Mouse (Mus musculus): ENCODE data around the gene Gm17571. TPM values are rescaled to one million over a fixed set of nuclear protein-coding genes. Genes with fewer than 3 reads are reported as not detected.

Gm17571 gene
- polyA plus RNA-seq, 1 experiment from 2014 or later = not detected

GRCm38 (mm10) chr9:13430744-13431143 lies 15.8 kb downstream of the Gm17571 start:
- DNase-seq (ENCODE audit: low read depth, low spot score) = no peak
- in situ Hi-C loops (cut with MboI; ENCODE audit: low pct_unique_long_range_greater_than_20kb) = no loop called here
- no peak for TF ChIP-seq CTCF (IDR thresholded peaks at IDR 0.05)
- no peaks in the 10 kb centered on the region for H3K27me3 ChIP-seq
- CTCF ChIA-PET = interaction anchor here (1.4 to 1.6 kb wide), 2 partner anchors 8 to 130 kb away, joined by 3 to 4 read pairs; no protein-coding TSS in a partner anchor
- no peak for ATAC-seq
- POLR2A ChIA-PET = no interaction called here

- CTCF ChIA-PET = interaction anchor here (1.4 to 1.6 kb wide), 2 partner anchors 9 to 129 kb away, joined by 3 to 4 read pairs; no protein-coding TSS in a partner anchor
- POLR2A ChIA-PET = no interaction called here
- TF ChIP-seq CTCF (IDR thresholded peaks at IDR 0.05) = no peak
Observed at GRCm38 (mm10) chr9:13430302-13430701, 16.3 kb downstream of the Gm17571 start.

GRCm38 (mm10) chr9:13429477-13430125 lies 17.0 kb downstream of the Gm17571 start:
- ChIA-PET POLR2A (no interaction called here), CTCF (interaction anchor here (1.4 to 1.6 kb wide), 3 partner anchors 9 to 129 kb away, joined by 3 to 4 read pairs (median 3); no protein-coding TSS in a partner anchor)
- no peaks in the 10 kb centered on the region for H3K27me3 ChIP-seq
- DNase-seq (ENCODE audit: low read depth, low spot score) (no peak), ATAC-seq (no peak)
- in situ Hi-C loops (cut with MboI; ENCODE audit: low pct_unique_long_range_greater_than_20kb) = no loop called here
- TF ChIP-seq CTCF (IDR thresholded peaks at IDR 0.05) = no peak

More at GRCm38 (mm10) chr9:13430302-13430701, 16.3 kb downstream of the Gm17571 start:
- in situ Hi-C loops (cut with MboI; ENCODE audit: low pct_unique_long_range_greater_than_20kb) = no loop called here
- ATAC-seq (no peak), DNase-seq (ENCODE audit: low read depth, low spot score) (no peak)
- H3K27me3 ChIP-seq = no peaks in the 10 kb centered on the region

GRCm38 (mm10) chr9:13425031-13425940 lies 21.3 kb downstream of the Gm17571 start:
- CTCF ChIA-PET = interaction anchor here (0.7 to 1.8 kb wide), 4 partner anchors 22 to 228 kb away, joined by 3 to 4 read pairs (median 4); partner anchors contain the start of gene Maml2
- ATAC-seq (peak; percentile 99), DNase-seq (ENCODE audit: low read depth, low spot score) (peak; percentile 93)
- no peak for TF ChIP-seq CTCF (IDR thresholded peaks at IDR 0.05)
- H3K27me3 ChIP-seq = no peaks in the 10 kb centered on the region
- in situ Hi-C loops (cut with MboI; ENCODE audit: low pct_unique_long_range_greater_than_20kb) = no loop called here
- POLR2A ChIA-PET = no interaction called here

- DNase-seq (ENCODE audit: low read depth, low spot score) (no peak), ATAC-seq (no peak)
- CTCF ChIA-PET = no interaction called here
- H3K27me3 ChIP-seq = no peaks in the 10 kb centered on the region
- in situ Hi-C loops (cut with MboI; ENCODE audit: low pct_unique_long_range_greater_than_20kb) = no loop called here
- TF ChIP-seq CTCF (IDR thresholded peaks at IDR 0.05) = no peak
- POLR2A ChIA-PET = no interaction called here
Observed at GRCm38 (mm10) chr9:13414230-13414766, 32.3 kb downstream of the Gm17571 start.

Other genes starting within 250 kb of the Gm17571 start
- gene Jrkl, start 200.9 kb downstream of the Gm17571 start, polyA plus RNA-seq (2021) = 8.8 TPM
- 11.8 TPM for gene Ccdc82, start 199.8 kb downstream of the Gm17571 start, polyA plus RNA-seq (2021)
- 10.5 TPM for gene Maml2, start 148.8 kb downstream of the Gm17571 start, polyA plus RNA-seq (2021)